Mouse (Mus musculus) CH12.LX (cell line): ENCODE measurements around the gene Zcchc3.

Experiments used
- CTCF ChIP-seq, 2 experiments: IDR thresholded peaks in 1 of 2; conservative IDR thresholded peaks in 1 of 2; 2 replicates each; pipeline ENCODE4 v1.5.1; 2011 to 2012; ENCODE audit warnings: low read depth in 2 of 2, low read length in 2 of 2, improper control_type of control experiment in 1 of 2, inconsistent platforms in 1 of 2, mild to moderate bottlenecking in 1 of 2, moderate library complexity in 1 of 2
- E2F4 ChIP-seq: IDR thresholded peaks from 2 replicates; pipeline ENCODE4 v1.6.1; 2011; ENCODE audit warnings: low read depth, low read length, improper control_type of control experiment; ENCODE audit not compliant: insufficient replicate concordance
- ETS1 ChIP-seq: conservative IDR thresholded peaks from 2 replicates; pipeline ENCODE4 v1.6.1; 2012; ENCODE audit warnings: low read depth, mild to moderate bottlenecking, inconsistent platforms, low read length, improper control_type of control experiment, moderate library complexity
- HCFC1 ChIP-seq: IDR thresholded peaks from 2 replicates; pipeline ENCODE4 v1.6.1; 2012; ENCODE audit warnings: low read depth, mild to moderate bottlenecking, inconsistent platforms, low read length, improper control_type of control experiment
- JUN ChIP-seq: IDR thresholded peaks from 2 replicates; pipeline ENCODE4 v1.6.1; 2011; ENCODE audit warnings: low read depth, mild to moderate bottlenecking, low read length, improper control_type of control experiment, moderate library complexity; ENCODE audit not compliant: insufficient read depth
- KAT2A ChIP-seq: IDR thresholded peaks from 2 replicates; pipeline ENCODE4 v1.6.1; 2012; ENCODE audit warnings: low read length, improper control_type of control experiment, inconsistent platforms; ENCODE audit not compliant: insufficient replicate concordance
- MAX ChIP-seq: IDR thresholded peaks from 2 replicates; pipeline ENCODE4 v1.6.1; 2011; ENCODE audit warnings: low read length, improper control_type of control experiment
- MAZ ChIP-seq: IDR thresholded peaks from 2 replicates; pipeline ENCODE4 v1.6.1; 2012; ENCODE audit warnings: low read depth, mild to moderate bottlenecking, inconsistent platforms, low read length, improper control_type of control experiment, moderate library complexity
- NRF1 ChIP-seq: IDR thresholded peaks from 2 replicates; pipeline ENCODE4 v1.6.1; 2014; ENCODE audit warnings: low read depth, mild to moderate bottlenecking, inconsistent platforms, low read length, improper control_type of control experiment, moderate library complexity
- POLR2A ChIP-seq: IDR thresholded peaks from 2 replicates; pipeline ENCODE4 v1.6.1; 2011; ENCODE audit warnings: low read depth, mild to moderate bottlenecking, improper control_type of control experiment, low read length
- POLR2AphosphoS2 ChIP-seq: IDR thresholded peaks from 2 replicates; pipeline ENCODE4 v1.6.1; 2011; ENCODE audit warnings: low read depth, low read length, improper control_type of control experiment
- TBP ChIP-seq: conservative IDR thresholded peaks from 2 replicates; pipeline ENCODE4 v1.6.1; 2011; ENCODE audit warnings: low read depth, low read length, improper control_type of control experiment
- ZKSCAN1 ChIP-seq: IDR thresholded peaks from 2 replicates; pipeline ENCODE4 v1.6.1; 2012; ENCODE audit warnings: low read depth, inconsistent platforms, low read length, improper control_type of control experiment, borderline replicate concordance

GRCm38 (mm10) chr2:152375652-152376344 lies 39.0 kb downstream of the Zcchc3 start:
- no peak for TF ChIP-seq CTCF (conservative IDR thresholded peaks at IDR 0.05 in 1 of 2, IDR thresholded peaks at IDR 0.05 in 1 of 2; ENCODE audit: low read depth in 2 of 2, low read length in 2 of 2)
- no peak for TF ChIP-seq E2F4
- TF ChIP-seq POLR2AphosphoS2, result no peak
- TF ChIP-seq POLR2A, result no peak
- no peak for TF ChIP-seq MAX
- no peak for TF ChIP-seq JUN
- no peak for TF ChIP-seq TBP
- TF ChIP-seq ETS1, result no peak
- TF ChIP-seq ZKSCAN1, result no peak
- TF ChIP-seq HCFC1, result no peak
- TF ChIP-seq MAZ, result no peak
- TF ChIP-seq NRF1, result no peak
- no peak for TF ChIP-seq KAT2A
